Mouse (Mus musculus): Measurements from ENCODE around the gene Tbc1d22b. TPM values are rescaled to one million over a fixed set of nuclear protein-coding genes. Genes with fewer than 3 reads are reported as not detected.
A peak's percentile ranks its signal among the peaks of the same experiment; 100 is the strongest.
"Not testable (repeated sequence)": the region's sequence is repeated elsewhere in the genome, so short reads cannot be mapped to it uniquely, and the experiment has no call there.

Gene Tbc1d22b
- 28.4 and 30.7 TPM in 2 replicates for total RNA-seq (2021)
- long read RNA-seq, partial matches to known transcripts: 5 of 9 reads
- long read RNA-seq, other reads (novel, unspliced or antisense): 2 of 9 reads

DNA sequence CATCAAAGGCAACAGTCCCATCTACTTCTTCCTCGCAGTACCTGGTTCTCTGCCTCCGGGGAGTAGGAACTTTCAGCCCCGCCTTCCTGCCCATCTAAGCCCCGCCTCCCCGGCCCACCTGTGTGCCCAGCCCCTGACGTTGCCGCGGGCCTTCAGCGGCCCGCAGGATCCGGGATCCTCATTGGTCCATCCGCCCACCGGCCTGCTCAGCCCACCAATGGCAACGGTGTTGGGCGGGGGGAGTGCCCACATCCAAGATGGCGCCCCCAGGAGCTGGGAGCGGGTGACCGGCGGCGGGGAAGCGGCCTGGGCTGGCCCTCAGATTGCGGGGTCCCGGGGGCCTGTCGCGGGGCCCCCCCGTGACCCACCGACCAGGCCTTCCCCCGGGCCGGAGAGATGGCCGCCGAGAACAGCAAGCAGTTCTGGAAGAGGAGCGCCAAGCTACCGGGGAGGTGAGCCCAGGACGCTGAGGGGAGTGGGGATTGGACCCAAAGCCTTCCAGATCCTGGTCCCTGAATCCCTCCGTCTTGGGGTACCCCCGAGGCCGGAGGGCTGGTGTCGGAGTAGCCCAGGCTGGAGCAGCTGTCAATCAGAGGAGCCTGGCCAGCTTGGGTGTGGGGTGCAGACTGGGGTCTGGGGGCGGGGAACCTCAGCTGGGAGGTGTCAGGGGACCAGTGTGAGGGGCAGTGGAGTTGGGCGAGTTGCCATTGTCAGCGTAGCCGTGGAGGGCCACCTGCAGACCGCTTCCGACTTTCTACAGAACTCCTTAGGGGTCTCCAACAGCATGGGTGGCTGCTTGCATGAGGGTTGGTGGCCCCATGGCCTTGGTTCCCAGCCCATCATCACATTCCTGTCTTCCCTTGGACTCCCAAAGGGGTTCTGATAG, at the start of gene Tbc1d22b, which contains the start of gene Gm17657:
Gene Tbc1d22b, plus strand, starts transcription at position 243 of the 886 bp plus-strand sequence.
Gene Gm17657, minus strand, starts transcription at position 96 of the 886 bp plus-strand sequence.
- peak; percentile 96 for DNase-seq

DNA sequence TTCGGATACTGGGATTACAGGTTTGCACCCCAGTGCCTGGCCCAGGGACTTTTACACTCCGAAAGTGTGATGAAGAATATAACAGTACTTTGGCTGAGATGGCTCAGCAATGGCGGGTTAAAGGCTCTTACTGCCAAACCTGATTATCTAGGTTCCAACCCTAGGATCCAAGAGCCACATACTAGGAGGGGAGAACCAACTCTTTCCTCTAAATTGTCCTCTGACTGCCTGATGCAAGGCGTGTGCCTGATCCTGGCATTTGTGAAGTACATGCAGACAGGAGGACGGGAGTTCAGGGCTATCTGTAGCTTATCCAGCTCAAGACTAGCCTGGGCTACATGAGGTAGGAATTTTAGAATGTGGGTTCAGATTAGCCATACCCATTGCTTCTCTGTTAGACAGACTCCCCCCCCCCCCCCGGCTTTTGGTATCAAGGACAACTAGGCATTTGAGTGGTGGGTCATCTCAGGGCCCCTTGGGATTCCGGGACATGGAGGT, 49.3 kb upstream of the Tbc1d22b start:
- no peak for DNase-seq

DNA sequence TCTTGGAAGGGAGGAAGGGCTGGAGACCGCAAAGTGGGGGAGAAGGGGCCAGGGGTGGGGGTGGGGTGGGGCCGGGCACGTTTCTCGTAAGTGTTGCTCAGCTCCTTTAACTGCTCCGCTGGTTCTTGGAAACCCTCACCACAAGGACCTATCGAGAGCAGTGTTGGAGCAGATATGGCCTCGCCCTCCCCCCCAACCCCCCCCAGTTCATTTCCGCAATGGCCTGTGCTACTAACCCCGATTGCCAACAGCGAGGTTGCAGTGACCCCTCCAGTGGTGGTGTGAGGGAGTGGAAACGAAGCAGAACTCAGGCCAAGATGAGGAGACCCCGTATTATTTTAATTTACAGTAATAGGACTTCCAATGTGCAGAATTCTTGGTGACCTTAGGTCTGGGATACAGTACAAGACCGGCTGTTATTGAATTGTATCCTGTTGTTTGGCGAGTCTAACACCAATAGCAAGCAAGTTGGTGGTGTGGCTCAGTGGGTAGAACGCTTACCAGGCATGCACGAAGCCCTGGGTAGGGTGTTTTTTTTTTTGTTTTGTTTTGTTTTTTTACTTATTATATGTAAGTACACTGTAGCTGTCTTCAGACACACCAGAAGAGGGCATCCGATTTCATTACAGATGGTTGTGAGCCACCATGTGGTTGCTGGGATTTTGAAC, 48.6 kb upstream of the Tbc1d22b start:
- DNase-seq: no peak

DNA sequence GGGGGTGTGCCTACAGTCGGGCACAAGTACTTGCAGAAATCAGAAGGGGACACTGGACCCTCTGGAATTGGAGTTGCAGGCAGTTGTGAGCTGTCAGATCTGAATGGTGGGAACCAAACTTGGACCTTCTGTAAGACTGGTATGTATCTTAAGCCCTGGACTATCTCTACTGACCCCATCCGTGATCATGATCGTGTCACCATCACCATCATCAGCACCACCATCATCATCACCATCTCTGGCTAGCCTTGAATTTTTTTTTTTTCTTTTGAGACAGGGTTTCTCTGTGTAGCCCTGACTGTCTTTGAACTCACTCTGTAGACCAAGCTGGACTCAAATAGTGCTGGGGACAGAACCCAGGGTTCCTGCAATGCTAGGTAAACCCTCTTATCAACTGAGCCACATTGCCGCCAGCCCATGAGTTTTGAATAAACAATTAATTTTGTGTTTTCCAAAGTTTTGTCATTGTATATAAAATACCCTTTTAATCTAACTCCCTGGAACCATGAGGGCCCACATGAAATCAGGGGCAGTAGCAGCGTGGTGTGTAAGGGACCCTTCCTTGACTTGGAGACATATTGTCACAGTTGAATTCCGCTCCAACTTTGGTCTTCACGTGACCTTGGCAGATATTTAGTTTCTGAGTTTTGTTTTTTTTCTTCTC, 47.4 kb upstream of the Tbc1d22b start:
- no peak for DNase-seq

DNA sequence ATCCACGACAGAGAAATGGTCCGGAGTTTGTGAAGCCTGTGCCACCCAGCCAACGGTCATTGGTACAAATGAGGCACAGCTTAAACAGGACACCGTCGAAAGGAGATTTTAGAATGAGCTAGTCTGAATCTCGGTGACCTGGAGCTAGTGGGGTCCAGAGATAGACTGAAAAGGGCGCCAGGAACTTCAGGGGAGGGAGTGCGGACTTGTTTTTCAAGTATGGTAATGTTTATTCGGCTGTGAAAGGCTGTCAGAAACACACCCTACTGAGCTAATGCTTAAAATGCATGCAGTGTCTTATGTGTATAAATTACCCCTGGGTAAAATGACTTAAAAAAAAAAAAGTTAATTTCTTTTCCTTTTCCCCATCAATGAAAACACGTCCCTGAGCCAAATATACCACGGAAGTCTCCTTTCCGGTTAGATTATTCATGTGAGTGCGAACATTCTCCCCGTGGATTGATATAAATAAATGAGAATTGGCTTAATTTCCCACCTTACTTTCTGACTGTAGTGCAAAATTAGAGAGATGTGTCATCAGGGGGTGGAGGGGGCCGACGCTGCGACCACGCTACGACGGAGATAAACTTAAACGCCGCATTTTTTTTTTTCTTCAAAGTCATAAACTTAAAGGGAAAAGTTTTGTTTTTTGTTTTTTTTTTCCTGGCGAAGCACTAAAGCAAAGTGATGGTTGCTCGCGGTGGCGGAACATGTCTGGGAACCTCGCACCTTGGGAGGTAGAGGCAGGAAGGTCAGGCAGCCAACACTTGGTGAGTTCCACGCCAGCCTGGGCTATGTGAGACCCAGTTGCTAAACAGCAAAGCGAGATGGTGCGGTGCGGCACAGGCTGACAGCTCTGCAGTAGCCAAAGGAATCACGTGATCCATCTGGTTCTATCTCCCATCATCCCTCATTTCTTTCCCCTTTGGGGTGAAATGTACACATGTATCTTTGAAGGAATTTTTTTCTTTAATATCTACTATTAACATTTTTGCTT, 46.6 kb upstream of the Tbc1d22b start:
- no peak for DNase-seq

DNA sequence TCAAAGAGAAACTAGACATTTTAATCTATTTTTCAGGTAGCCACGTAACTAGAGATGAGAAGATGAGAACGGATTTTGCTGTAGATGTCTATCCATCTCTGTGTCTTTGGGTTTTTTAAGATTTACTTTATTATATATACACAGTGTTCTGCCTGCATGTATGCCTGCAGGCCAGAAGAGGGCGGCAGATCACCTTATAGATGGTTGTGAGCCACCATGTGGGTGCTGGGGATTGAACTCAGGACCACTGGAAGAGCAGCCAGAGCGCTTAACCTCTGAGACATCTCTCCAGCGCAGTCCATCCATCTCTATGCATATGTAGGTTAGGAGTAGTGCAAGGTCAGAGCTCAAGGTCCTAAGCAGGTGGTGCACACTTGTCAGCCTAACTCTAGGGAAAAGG, 45.9 kb upstream of the Tbc1d22b start:
- DNase-seq: no peak

DNA sequence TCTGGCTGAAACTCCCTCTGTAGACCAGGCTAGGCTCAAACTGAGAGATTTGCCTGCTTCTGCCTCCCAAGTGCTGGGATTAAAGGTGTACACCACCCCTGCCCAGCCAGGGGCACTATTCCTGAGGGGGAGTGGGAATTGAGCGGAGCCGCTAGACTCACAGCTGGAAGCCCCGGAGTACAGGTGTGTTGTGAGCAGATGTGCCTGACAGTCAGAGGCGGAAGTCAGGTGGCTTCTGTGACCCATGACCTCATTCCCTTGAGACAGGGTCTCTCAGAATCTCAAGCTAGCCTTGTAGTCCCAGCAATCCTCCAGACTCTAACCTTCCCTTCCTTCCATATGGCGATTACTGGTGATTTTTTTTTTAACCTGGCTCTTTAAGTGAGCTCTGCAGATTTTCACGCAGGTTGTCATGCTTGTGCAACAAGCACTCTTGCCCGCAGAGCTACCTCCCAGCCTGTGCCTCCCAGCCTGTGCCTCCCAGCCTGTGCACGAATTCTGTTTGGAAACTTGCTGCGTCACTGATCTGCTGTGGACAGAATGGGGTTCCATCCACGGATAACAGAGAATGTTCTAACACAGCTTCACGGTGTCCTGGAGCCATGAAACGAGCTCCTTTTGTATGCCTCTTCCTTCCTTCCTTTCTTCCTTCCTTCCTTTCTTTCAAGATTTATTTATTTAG, 40.5 kb upstream of the Tbc1d22b start:
- DNase-seq: no peak

DNA sequence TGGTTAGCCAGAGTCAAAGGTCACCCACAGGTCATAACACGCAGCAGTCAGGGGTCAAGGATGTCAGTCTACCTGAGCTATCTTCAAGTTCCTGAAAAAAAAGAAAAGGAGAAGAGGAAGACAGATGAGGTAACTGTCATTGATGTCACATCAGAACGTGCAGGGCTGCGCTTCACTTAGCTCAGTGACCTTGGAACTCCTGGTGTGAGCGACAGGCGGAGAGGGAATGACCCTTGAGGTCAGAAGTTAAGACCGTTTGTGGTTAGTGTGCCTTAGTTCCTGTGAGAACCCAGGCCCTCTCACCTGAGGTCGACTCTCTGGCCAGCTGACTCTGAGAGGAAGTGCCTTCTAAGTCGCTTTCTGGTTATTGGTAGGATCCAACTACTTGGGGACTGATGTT, 38.9 kb upstream of the Tbc1d22b start:
- no peak for DNase-seq

DNA sequence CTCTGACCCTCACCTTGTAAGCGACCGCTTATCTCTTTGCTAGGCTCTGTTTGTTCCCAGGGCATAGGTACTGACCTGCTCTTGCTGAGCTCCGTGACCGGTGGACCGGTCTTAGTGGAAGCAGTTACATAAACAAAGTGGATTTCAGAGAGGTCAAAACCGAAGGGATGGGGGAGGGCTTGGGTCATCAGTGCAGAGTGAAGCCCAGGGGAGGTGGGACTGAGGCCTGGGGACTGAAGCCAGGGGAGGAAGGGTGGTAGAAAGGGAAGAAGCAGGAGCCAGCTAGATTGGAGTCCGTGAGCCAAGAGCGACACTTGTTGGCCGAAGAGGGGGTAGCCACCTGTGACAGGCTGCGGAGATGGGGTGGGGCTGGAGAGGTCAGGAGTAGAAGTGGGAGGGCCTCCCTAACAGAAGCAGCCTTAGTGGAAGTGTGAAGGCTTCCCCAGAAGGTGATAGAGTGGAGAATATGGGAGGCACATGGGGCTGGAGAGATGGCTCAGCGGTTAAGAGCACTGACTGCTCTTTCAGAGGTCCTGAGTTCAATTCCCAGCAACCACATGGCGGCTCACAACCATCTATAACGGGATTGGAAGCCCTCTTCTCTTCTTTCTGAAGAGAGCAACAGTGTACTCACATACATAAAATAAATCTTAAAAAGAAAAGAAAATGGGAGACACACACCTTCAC, 36.4 kb upstream of the Tbc1d22b start:
- DNase-seq: peak; percentile 59

DNA sequence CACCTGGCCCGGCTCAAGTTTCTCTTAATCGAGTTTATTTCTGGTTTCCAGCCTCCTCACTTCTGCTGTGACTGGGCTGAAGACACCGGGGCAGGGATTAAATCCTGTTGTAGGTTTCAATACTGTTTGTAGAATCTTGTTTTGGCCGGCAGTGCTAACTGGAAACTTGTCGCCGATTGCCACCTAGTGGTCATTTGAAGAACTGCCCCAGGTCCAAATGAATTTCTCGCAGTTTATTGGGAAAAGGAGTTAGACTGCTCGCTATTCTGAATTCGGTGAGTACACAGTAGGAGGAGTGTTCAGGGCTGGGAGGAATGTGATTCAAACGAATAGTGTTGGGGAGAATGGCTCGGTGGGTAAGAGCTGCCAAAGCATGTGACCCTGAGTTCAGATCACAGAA, 35.1 kb upstream of the Tbc1d22b start:
- peak; percentile 71 for DNase-seq

DNA sequence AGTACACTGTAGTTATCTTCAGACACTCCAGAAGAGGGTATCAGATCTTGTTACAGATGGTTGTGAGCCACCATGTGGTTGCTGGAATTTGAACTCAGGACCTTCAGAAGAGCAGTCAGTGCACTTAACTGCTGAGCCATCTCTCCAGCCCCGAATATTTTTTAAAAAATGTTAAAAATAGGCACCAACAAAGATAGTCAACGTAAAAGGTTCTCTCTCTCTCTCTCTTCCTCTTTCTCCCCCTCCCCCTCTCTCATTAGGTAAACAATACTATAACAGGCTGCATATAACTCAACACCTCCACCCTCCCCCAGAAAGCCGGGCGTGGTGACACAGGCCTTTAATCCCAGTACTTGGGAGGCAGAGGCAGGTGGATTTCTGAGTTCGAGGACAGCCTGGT, 30.9 kb upstream of the Tbc1d22b start:
- not testable (repeated sequence) for DNase-seq

DNA sequence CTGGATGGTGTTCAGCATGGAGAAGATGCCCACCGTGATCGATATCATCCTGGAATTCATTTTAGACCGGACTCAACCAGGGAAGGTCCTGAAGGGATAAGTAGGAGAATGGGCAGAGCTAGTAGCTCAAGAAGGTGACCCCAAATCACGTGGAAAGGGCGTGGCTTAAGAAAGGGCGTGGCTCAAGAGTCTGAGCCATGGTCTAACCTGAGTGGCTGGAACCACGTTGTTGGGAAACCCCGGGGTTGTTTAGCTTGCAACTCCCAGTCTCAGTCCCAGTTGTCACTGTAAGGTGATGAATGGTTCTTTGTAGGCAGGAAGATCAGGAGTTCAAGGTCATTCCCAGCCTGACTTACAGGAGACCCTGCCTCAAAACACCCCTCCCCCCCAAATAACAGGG, 29.9 kb upstream of the Tbc1d22b start:
- no peak for DNase-seq

DNA sequence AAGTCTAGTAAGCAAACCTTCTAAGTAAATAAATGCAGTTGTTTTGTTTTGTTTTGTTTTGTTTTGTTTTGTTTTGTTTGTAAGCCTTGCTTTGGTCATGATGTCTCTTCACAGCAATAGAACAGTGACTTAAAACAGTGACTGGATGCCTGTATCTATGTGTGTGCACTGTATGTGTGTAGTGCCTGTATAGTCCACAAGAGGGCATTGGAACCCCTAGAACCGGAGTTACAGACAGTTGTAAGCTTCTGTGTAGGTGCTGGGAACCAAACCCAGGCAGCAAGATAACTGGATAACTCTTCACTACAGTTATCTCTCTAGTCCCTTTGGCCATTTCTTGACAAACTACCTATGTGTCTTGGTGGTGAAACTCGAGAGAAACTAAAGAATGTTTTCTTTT, 24.0 kb upstream of the Tbc1d22b start:
- no peak for DNase-seq

DNA sequence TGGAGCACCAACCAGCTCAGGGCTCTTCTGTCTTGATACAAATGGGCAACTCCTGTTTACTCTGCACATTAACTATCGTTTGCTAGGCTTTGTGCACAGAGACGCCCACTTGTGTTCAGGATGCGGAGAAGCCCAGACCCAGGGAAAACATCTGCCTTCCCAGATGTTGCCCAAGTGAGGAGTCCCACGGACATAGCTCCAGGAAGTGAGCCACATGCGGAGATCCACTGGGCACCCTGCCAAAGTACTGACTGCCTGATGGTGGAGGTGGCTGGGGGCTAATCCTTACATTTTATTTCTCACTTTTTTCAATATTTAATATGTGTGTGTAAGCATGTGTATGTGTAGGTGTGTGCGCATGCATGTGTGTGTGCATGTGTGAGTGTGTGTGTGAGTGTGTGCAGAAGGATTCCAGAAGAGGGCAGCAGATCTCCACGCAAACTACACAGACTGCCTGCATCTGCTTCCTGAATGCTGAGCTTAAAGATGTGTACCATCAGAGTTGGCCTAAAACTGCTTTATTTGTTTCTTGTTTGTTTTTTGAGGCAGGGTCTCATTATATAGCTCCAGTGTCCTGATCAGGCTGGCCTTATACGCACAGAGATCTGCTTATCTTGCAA, 20.9 kb upstream of the Tbc1d22b start:
- peak; percentile 45 for DNase-seq

DNA sequence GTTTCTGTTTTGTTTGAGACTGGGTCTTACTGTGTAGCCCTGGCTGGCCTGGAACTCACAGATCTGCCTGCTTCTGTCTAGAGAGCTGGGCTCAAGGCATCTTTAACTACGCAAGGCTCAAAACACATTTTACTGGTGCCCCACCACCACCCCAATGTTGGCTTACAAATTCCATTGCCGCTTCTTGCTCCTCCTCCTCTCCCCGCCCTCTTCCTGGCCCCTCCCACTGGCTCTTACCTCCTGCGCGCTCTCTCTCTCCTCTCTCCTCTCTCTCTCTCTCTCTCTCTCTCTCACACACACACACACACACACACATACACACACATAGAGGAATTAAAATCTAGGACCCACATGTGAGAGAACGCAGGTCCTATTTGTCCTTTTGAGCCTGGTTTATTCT, 19.1 kb upstream of the Tbc1d22b start:
- no peak for DNase-seq

DNA sequence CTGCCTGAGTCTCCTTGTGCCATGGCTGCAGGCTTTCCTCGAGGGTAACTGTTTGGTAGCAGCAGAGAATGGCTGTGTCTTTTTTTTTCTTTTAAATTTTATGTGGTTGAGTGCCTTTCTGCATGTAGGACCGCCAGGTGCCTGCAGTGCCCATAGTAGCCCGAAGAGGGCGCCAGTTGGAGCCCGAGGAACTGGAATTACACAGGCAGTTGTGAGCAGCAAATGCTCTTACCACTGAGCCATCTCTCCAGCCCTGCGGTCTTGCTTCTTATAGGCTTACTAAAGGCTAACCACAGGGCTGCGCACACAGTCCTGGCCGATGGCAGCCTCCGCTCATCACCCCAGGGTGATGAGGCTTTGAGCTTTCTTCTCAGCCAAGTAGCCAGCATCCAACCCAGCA, 18.3 kb upstream of the Tbc1d22b start:
- no peak for DNase-seq

DNA sequence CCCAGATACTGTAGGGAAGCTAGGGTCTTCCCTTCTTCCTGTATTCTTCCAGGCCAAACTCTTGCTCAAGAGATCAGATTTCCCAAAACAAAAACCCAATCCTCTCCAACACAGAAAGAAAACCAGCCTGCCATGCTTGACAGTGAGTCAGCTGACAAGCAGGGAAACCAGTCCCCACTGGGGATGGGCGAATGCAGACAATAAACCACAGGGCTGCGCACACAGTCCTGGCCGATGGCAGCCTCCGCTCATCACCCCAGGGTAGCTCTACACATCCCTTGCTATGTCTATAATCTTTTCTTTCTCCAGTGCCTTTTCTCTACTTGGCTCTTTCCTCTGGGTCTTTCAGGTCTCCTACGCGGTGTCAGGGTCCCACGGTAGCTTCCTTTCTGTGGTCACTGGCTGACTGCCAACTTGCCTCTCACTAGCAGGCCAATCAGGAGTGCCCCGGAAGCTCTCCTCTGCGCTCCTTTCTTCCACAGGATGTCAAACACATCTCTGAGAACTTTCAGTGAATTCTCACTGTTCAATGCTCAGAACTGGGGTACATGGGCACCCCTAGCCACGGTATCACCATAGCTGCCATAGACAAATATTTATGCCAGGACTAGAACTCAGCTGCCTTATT, 17.7 kb upstream of the Tbc1d22b start:
- DNase-seq: no peak

DNA sequence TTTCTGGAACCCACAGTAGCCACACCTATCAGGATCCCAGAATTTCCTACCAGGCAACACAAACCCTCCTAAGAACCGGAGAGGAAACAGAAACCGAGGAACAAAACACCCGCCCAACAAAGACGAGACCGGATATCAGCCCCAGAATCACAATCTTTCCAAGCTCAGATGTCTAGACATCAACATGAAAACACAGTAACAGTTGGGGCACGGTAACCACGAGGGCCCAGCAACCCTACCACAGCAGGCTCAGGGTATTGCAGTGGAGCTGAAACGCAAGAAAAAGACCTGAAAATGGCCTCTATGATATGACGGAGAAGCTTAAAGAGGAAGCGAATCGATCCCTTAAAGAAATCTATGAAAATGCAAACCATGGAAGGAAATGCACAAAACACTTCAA, 15.7 kb upstream of the Tbc1d22b start:
- no peak for DNase-seq

DNA sequence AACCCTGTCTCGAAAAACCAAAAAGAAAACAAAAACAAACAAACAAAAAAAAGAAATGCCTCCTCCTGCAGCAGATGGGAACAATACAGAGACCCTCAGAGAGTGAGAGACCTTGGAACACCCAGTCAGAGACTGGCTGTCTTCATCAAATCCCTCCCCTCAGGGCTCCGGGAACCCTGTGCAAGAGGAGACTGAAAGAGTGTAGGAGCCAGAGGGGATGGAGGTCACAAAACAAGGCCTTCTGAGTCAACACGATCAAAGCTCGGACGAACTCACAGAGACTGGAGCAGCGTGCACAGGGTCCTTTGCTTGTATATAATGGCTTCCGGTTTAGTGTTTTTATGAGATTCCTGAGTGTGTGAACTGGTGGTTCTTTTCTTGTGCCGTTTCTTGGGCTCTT, 9.2 kb upstream of the Tbc1d22b start:
- DNase-seq: no peak

Measured in adrenal gland, postnatal 25 days (tissue).